Comparison of ENCODE assay signal across 11 mouse cellular contexts in the genomic region with DNA sequence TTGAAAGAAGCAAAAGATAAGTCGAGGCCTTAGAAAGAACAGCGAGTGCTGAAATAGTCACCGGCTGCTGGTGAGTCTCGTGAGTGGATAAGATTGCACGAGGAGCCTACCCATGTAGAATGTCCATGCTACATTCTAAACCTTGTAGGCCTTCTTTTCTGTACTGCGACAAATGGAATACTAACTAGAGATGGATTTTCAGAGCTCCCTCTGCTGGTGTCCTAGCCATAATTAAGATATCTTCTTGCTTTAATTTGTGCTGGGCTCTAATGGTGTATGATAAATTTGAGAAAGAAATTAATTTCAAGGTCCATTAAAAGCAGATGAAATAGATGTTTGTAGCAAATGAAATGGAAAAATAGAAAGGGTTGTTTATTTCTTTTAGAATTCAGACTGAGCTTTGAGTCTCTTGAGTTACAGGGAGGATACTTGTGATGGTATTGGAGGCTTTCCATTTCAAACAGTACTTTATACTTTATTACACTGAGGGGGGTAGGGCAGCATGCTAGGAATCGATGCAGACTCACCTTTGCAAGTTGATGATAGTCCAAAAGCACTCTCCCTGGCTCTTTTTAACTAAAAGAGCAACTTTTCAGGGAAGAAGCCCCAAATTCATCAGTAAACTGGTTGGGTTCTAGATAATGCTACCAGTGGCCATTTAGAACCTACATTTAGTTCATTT. TPM values are rescaled to one million over a fixed set of nuclear protein-coding genes. Genes with fewer than 3 reads are reported as not detected.
DNase-seq lines count a peak whose midpoint lies in the region; ATAC-seq and TF ChIP-seq lines count a peak whose summit lies in the region.
"Had no signal": no experiment of that assay in that cellular context is flagged by ENCODE, and none has a peak within 500 bp of the region (broad histone marks: within the 10 kb centered on the region; RNA-seq: fewer than 3 reads in every experiment).

No protein-coding gene starts in this region.

- no peaks in the 10 kb centered on the region for H3K4me1 ChIP-seq in forebrain, embryonic 14.5 days (ENCODE audit: control insufficient read depth, insufficient read depth, low read length)
- H3K4me1 ChIP-seq in forebrain, embryonic 11.5 days (replicated peaks; ENCODE audit: control insufficient read depth, insufficient read depth, low read length): no peaks in the 10 kb centered on the region
- no peaks in the 10 kb centered on the region for H3K4me1 ChIP-seq in neural tube, embryonic 15.5 days
- H3K4me1 ChIP-seq: hindbrain, embryonic 15.5 days had no signal

- intact Hi-C loops in left cerebral cortex, adult 2 months (cut with DNase I): no loop called here
- intact Hi-C loops in left cerebral cortex, postnatal 4 days (cut with DNase I): no loop called here

- no peak overlapping the region for H3K4me2 ChIP-seq in forebrain, embryonic 14.5 days (ENCODE audit: low read length)
- H3K4me2 ChIP-seq in forebrain, embryonic 11.5 days (ENCODE audit: low read depth, low read length, severe bottlenecking): no peak overlapping the region
- no peak overlapping the region for H3K4me2 ChIP-seq in neural tube, embryonic 15.5 days
- H3K4me2 ChIP-seq: hindbrain, embryonic 15.5 days had no signal

- no peak overlapping the region for H3K4me3 ChIP-seq in forebrain, embryonic 14.5 days (ENCODE audit: low read depth, low read length)
- no peak overlapping the region for H3K4me3 ChIP-seq in forebrain, embryonic 11.5 days (ENCODE audit: low read depth, low read length)
- H3K4me3 ChIP-seq in left cerebral cortex, adult 2 months: no peak overlapping the region
- H3K4me3 ChIP-seq in neural tube, embryonic 15.5 days (replicated peaks): no peak overlapping the region
- H3K4me3 ChIP-seq: hindbrain, embryonic 15.5 days had no signal

- peaks cover 8% of the 10 kb centered on the region for H3K36me3 ChIP-seq in forebrain, embryonic 14.5 days (ENCODE audit: control insufficient read depth, insufficient read depth, low read length)
- H3K36me3 ChIP-seq in forebrain, embryonic 11.5 days (ENCODE audit: control insufficient read depth, insufficient read depth, low read length): peaks cover 2% of the 10 kb centered on the region; the same call in 1 of the 2 replicates
- H3K36me3 ChIP-seq in neural tube, embryonic 15.5 days: peaks cover 7% of the 10 kb centered on the region

- H3K9ac ChIP-seq in forebrain, embryonic 14.5 days (ENCODE audit: low read length): no peak overlapping the region
- H3K9ac ChIP-seq in forebrain, embryonic 11.5 days (ENCODE audit: low read length): no peak overlapping the region
- no peak overlapping the region for H3K9ac ChIP-seq in neural tube, embryonic 15.5 days (replicated peaks)
- H3K9ac ChIP-seq: hindbrain, embryonic 15.5 days had no signal

- ATAC-seq in forebrain, embryonic 14.5 days: no peak
- ATAC-seq in forebrain, embryonic 11.5 days (replicated peaks; ENCODE audit: low FRiP score): no peak
- no peak for ATAC-seq in neural tube, embryonic 15.5 days (ENCODE audit: low FRiP score)

- H3K27ac ChIP-seq in forebrain, embryonic 14.5 days (ENCODE audit: low read depth, low read length): no peak overlapping the region
- no peak overlapping the region for H3K27ac ChIP-seq in forebrain, embryonic 11.5 days (ENCODE audit: low read depth, low read length)
- no peak overlapping the region for H3K27ac ChIP-seq in left cerebral cortex, adult 2 months
- no peak overlapping the region for H3K27ac ChIP-seq in neural tube, embryonic 15.5 days (replicated peaks)
- H3K27ac ChIP-seq: hindbrain, embryonic 15.5 days had no signal

- 85% methylated on average over 7 of the region's 7 CpGs for WGBS in forebrain, embryonic 14.5 days
- 87% methylated on average over 7 of the region's 7 CpGs for WGBS in forebrain, embryonic 11.5 days
- WGBS in neural tube, embryonic 15.5 days: 75% methylated on average over 7 of the region's 7 CpGs

- H3K9me3 ChIP-seq in forebrain, embryonic 14.5 days (replicated peaks; ENCODE audit: control insufficient read depth, low read length): no peaks in the 10 kb centered on the region
- H3K9me3 ChIP-seq in forebrain, embryonic 11.5 days (ENCODE audit: control insufficient read depth, low read length): no peaks in the 10 kb centered on the region
- H3K9me3 ChIP-seq in neural tube, embryonic 15.5 days (replicated peaks): no peaks in the 10 kb centered on the region
- H3K9me3 ChIP-seq: G1E; hindbrain, embryonic 15.5 days had no signal

- no peaks in the 10 kb centered on the region for H3K27me3 ChIP-seq in forebrain, embryonic 14.5 days (replicated peaks; ENCODE audit: control insufficient read depth, insufficient read depth, low read length)
- H3K27me3 ChIP-seq in forebrain, embryonic 11.5 days (ENCODE audit: control insufficient read depth, insufficient read depth, low read length): no peaks in the 10 kb centered on the region
- no peaks in the 10 kb centered on the region for H3K27me3 ChIP-seq in neural tube, embryonic 15.5 days (replicated peaks)
- H3K27me3 ChIP-seq: hindbrain, embryonic 15.5 days had no signal

- TF ChIP-seq CTCF in left cerebral cortex, adult 2 months (IDR thresholded peaks at IDR 0.05): peak; percentile 58

- peak; percentile 53 for DNase-seq in forebrain, embryonic 14.5 days (ENCODE audit: low spot score)
- no peak for DNase-seq in forebrain, embryonic 11.5 days (ENCODE audit: low spot score)
- no peak for DNase-seq in left cerebral cortex, adult 2 months (ENCODE audit: extremely low spot score in 1 of 2, low spot score in 2 of 2)
- no peak for DNase-seq in left cerebral cortex, postnatal 4 days
- peak; percentile 3 for DNase-seq in MEL-GATA-1-ER (ENCODE audit: extremely low read depth, low read depth)
- DNase-seq in lung, postnatal 25 days (ENCODE audit: low spot score): peak; percentile 34
- no peak for DNase-seq in adrenal gland, postnatal 4 days (ENCODE audit: low spot score in 2 of 2)
- DNase-seq: thymus, postnatal 4 days had no signal

RNA-seq across cellular contexts. Expression of a gene that starts 11.7 kb away (rescaled TPM):
- 2.6 TPM in 2 replicates for polyA plus RNA-seq in forebrain, embryonic 14.5 days (2014; fragmentation: Nextera tagmentation; extraction: Ambion mirVana)
- polyA plus RNA-seq in forebrain, embryonic 11.5 days (2014; fragmentation: Nextera tagmentation; extraction: Ambion mirVana): 4.2 and 4.8 TPM in 2 replicates
- under 1 TPM in 1 of 2 experiments, not detected in 1; 0.41 TPM for total RNA-seq in left cerebral cortex, adult 2 months (2021)
- total RNA-seq in left cerebral cortex, postnatal 4 days (2021): 1 to 10 TPM; 1.4 to 1.7 TPM
- polyA plus RNA-seq in neural tube, embryonic 15.5 days (2015; fragmentation: Nextera tagmentation; extraction: Ambion mirVana): 4.2 and 4.5 TPM in 2 replicates
- under 1 TPM in 1 of 2 experiments, not detected in 1; 0.48 TPM for total RNA-seq in adrenal gland, postnatal 4 days (2021)

RNA-seq across cellular contexts. Expression of a gene that starts 12.2 kb away (rescaled TPM):
- polyA plus RNA-seq in forebrain, embryonic 14.5 days (2014; fragmentation: Nextera tagmentation; extraction: Ambion mirVana): 128 and 130 TPM in 2 replicates
- polyA plus RNA-seq in forebrain, embryonic 11.5 days (2014; fragmentation: Nextera tagmentation; extraction: Ambion mirVana): 150 and 164 TPM in 2 replicates
- 10 to 100 TPM; 92.7 to 96.6 TPM for total RNA-seq in left cerebral cortex, adult 2 months (2021)
- 10 to 100 TPM; 97.4 to 98.8 TPM for total RNA-seq in left cerebral cortex, postnatal 4 days (2021)
- 127 and 143 TPM in 2 replicates for polyA plus RNA-seq in neural tube, embryonic 15.5 days (2015; fragmentation: Nextera tagmentation; extraction: Ambion mirVana)
- total RNA-seq in adrenal gland, postnatal 4 days (2021): 100 to 1,000 TPM; 106 to 110 TPM

Comparison
In these comparisons a context has a peak if more than half of its experiments do, and no peak if none do; other contexts are left out.
1. DNase-seq: peak in forebrain, embryonic 14.5 days (single experiment), MEL-GATA-1-ER (single experiment) and lung, postnatal 25 days (single experiment); none in forebrain, embryonic 11.5 days (single experiment), left cerebral cortex, adult 2 months (0 of 2), left cerebral cortex, postnatal 4 days (single experiment) and adrenal gland, postnatal 4 days (0 of 2).